Mouse (Mus musculus) neutrophil, adult 65 days (primary cell): ENCODE data around the gene Spout1. TPM values are rescaled to one million over a fixed set of nuclear protein-coding genes. Genes with fewer than 3 reads are reported as not detected.

Source experiments
- total RNA-seq: library from RNA; stranded (reverse); gene quantifications from 2 replicates; pipeline ENCODE4 v1.2.4, GENCODE M21; 2023

Gene Spout1
- total RNA-seq, result 6.7 and 7.5 TPM in 2 replicates

DNA sequence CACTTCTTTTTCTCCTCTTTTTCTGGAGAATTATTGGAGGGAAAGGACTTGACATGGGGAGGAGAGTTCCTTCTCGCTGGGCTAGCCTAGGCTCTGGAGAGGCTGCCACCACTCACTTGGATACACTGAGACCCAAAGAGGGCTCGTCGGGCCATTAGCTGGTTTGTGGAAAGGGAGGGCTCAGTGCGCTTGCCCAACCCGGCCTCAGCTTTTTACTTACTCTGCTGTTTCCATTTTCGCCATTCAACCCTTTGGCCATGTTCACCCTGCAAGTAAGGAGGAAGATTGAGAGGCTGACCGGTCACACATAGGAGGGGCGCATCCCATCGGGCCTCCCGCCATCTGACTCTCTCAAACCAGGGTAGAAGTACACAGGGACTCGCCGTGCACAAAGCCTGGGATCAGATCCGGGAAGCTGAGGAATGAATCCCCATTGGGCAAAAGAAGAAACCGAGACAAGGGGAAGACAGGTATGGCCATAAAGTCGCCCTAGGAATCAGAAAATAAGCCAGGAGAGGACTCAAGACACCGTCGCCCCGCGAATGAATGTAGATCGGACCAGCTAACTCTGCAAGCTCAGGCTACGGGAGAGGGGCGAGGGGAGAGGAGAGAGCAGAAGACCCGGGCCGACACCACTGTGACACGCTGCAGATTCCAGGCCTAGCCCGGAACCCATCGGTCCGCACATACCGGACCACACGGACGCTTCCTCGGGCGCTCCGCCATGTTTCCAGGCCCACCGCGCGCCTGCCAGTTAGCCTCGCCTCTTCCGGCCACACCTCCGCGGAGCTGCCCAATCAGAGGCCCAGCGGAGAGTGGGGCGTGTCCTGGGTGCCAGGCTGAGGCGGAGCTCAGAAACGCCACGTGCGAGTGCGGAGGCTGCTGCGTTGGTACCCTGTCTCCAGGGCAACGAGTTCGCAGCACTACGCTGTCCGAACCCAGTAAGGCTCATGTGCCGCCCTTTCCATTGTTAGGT is at the start of gene Spout1:
Gene Spout1 (minus strand): TSS at position 760 of the 976 bp plus-strand sequence.

GRCm38 (mm10) chr2:30205629-30206357 is 27.5 kb upstream of the Spout1 start, which contains the start of gene Kyat1:
Kyat1 (minus strand) TSS chr2:30205847.

GRCm38 (mm10) chr2:30171371-30171996 is 6.8 kb downstream of the Spout1 start, which contains the start of gene Endog:
Endog (plus strand) TSS chr2:30171493.

DNA sequence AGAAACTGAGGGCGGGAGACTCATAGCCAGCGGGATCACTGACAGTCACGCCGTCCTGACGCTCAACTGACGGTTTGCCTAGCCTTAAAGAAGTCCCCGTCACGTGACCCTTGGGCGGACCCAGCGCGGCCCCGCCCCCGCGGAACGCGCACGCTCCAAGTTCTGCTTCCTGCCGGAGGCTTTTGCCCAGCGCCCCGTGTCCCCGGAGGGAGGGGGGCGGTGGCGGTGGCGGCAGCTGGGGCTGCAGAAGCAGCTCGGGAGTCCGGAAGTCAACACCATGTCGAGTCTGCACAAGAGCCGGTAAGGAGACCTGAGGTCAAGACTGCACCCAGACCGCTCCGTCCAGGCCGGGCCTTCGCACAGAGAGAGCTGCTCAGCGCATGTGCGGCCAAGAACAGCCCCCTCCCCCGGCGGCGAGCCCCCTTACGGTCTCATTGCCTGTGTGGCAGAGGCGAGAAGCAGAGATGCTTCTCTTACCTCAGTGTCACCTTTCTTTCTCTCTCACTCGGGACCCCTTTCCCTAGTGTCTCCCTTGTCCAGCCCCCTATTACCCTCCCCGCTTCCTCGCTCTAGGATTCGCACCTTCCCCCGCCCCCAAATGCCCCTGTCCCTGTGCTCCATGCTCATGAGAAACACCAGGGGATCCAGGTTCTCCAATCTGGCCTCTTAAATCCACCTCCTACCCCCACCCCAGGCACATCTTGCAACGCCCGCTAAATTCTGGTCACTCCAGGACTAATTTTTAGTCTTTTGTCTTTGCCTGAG is 44.5 kb downstream of the Spout1 start, which contains the start of gene Tbc1d13:
Gene Tbc1d13 (plus strand): TSS at position 134 of the 765 bp plus-strand sequence.

GRCm38 (mm10) chr2:30124472-30125274 is 53.6 kb downstream of the Spout1 start, which contains the start of gene Zer1:
Zer1 (minus strand) TSS chr2:30124585.

Other genes with a start within 250 kb of the Spout1 start
- gene Gle1, start 243.0 kb downstream of the Spout1 start, total RNA-seq, result 43.2 and 46.6 TPM in 2 replicates
- 193 and 270 TPM in 2 replicates for gene Sptan1, start 212.9 kb downstream of the Spout1 start, total RNA-seq
- gene Wdr34, start 129.6 kb downstream of the Spout1 start, total RNA-seq, result 1.5 and 1.6 TPM in 2 replicates
- gene Set, start 121.1 kb downstream of the Spout1 start, total RNA-seq, result 91.9 and 105 TPM in 2 replicates
- 3.2 and 5.1 TPM in 2 replicates for gene Pkn3, start 100.8 kb downstream of the Spout1 start, total RNA-seq
- gene Zdhhc12, start 84.8 kb downstream of the Spout1 start, total RNA-seq, result 4.1 and 8.7 TPM in 2 replicates
- gene Zer1, start 53.9 kb downstream of the Spout1 start, total RNA-seq, result 38.4 and 49.2 TPM in 2 replicates
- gene Tbc1d13, start 44.7 kb downstream of the Spout1 start, total RNA-seq, result 41.9 and 47.4 TPM in 2 replicates
- 2.8 and 3.4 TPM in 2 replicates for gene Endog, start 7.0 kb downstream of the Spout1 start, total RNA-seq
- gene Kyat1, start 27.4 kb upstream of the Spout1 start, total RNA-seq, result 1.7 and 2.7 TPM in 2 replicates
- gene Lrrc8a, start 59.3 kb upstream of the Spout1 start, total RNA-seq, result 20.1 and 24.6 TPM in 2 replicates
- gene Gm28035, start 62.1 kb upstream of the Spout1 start, total RNA-seq, result 0.19 TPM in 1 of 2 replicates, not detected in the other
- gene Phyhd1, start 87.7 kb upstream of the Spout1 start, total RNA-seq, result 1.8 and 2.8 TPM in 2 replicates
- not detected in 2 replicates for gene Gm28038, start 102.6 kb upstream of the Spout1 start, total RNA-seq
- gene Dolk, start 107.9 kb upstream of the Spout1 start, total RNA-seq, result 6.6 and 8.6 TPM in 2 replicates
- gene Nup188, start 107.9 kb upstream of the Spout1 start, total RNA-seq, result 17.5 and 23.0 TPM in 2 replicates
- gene Sh3glb2, start 180.9 kb upstream of the Spout1 start, total RNA-seq, result 14.6 and 14.7 TPM in 2 replicates
- gene Miga2, start 185.8 kb upstream of the Spout1 start, total RNA-seq, result 3.9 and 4.6 TPM in 2 replicates
- gene Dolpp1, start 213.8 kb upstream of the Spout1 start, total RNA-seq, result 12.6 TPM in 2 replicates
- gene Crat, start 237.4 kb upstream of the Spout1 start, total RNA-seq, result 26.9 and 34.8 TPM in 2 replicates
- gene Ptpa, start 237.6 kb upstream of the Spout1 start, total RNA-seq, result 65.6 and 98.9 TPM in 2 replicates